Mouse (Mus musculus): ENCODE measurements around the gene Fxyd3.

Fxyd3 gene

DNA sequence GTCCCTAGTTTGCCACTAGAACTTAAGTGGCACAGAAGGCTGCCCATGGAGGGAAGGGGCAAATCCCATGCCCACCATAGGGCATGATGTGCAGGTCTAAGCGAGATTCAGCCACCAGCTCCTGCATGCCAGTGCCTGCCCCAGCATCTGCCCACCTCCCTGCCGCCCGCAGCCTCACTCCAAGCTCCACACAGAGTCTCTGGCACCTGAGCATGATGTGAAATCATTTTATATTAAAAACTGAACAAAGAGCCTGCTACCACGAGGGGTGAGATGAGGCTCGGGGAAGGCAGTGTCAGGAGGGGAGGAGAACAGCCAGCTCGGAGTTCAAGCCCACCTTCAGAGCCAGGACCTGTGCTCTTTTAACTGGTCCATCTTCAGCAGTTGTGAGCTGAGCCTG lies 6.2 kb downstream of the Fxyd3 start:
- DNase-seq (ENCODE audit: low spot score): no peak

DNA sequence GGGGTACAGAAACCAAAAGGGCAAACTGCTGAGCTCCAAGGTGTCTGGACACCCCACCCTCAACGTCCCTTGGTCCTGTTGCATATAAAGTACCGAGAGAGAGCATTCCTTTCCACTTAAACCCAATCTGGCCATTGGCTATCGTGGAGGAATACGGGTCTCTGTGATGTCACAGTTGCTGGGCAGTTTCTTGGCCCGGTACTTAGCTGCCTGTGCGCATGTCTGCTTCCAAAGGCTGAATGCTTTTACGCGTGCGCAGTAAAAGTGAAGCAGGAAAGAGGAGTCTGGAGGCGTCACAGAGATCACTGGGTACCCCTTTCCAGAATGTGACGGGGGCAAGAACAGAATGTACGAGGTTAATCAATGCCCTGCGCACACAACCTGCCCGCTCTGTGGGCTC lies 7.0 kb downstream of the Fxyd3 start:
- no peak for DNase-seq (ENCODE audit: low spot score)

DNA sequence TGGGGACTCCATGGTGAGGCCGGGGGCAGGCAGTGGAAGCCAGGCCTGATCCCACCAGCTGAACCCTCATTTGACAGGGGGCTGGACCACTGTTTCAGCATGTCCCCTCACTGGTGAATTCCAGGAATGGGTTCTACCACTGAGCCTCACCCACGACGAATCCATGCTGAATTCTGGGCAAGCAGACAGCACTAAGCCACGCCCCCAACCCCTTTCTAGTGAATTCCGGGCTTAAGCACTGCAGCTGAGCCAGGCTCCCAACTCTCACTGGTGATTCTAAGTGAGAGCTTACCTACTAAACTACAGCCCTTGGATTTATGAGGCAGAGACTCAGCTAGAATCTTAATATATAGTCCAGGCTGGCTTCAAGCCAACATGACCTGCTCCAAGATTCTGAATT lies 8.7 kb downstream of the Fxyd3 start:
- peak; percentile 75 for DNase-seq (ENCODE audit: low spot score)

DNA sequence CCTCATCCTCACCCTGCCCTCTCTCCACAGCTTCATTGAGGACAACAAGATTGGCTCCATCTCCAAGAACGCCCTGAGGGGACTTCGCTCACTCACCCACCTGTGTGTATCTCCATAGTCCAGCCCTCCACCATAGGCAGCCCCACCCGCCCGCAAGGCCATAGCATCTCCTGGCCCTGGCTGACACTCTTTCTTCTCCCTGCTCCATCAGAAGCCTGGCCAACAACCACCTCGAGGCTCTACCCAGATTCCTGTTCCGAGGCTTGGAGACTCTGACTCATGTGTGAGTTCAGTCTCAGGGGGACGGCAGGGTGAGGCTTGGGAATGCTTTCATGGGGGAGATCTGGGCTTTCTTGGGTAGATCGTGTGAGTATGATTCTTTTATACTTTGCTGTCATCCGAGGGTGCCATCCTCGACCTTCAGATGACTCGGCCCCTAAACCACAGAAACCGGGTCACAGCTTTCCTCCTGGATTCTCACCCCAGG lies 13.4 kb downstream of the Fxyd3 start:
- no peak for DNase-seq (ENCODE audit: low spot score)

DNA sequence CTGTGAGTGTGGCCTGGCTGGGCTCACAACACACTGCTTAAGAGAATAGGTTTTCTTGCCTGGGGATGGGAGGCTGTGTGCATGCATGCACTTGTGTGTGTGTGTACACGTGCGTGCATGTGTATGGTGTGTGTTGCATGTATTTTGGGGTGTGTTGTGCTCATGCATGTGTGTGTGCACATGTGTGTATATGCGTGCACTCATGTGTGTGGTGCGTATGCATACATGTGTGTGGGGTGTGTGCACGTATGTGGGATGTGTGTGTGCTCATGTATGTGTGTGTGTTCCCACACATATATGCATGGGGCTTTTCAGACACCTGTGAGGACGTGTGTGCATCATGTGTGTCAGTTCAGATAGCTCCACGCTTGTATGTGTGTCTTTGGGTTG lies 15.9 kb downstream of the Fxyd3 start:
- no peak for DNase-seq (ENCODE audit: low spot score)

DNA sequence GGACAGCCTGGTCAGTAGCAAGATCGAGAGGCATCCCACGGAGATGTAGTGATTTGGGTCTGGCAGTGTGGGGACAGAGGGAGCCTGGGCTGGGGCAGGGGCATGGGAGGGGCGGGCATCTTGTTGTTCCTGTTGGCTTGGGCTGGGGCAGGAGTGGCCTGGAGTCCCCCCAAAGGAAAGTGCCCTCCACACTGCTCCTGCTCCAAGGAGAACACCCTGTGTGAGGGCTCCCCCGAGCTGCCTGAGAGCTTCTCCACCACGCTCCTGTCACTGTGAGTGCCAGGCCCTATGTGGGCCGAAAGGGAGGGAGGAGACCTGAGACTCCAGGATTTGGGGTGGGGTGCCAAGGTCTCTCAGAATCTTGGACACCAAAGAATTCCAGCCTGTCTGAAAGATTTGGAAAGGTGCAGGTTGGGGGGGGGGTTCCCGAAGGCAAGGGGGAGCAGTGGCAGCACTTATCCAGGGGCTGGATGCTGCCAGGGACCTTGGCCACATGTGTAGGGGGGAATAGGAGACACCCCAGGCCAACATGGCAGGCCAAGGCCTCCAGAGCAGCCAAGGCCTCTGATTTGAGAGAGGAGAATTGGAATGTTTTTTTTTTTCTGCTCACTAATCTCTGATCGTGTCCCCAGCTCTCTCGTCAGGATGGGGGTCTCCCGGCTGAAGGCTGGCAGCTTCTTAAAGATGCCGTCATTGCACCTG lies 16.4 kb downstream of the Fxyd3 start:
- DNase-seq (ENCODE audit: low spot score): peak; percentile 53

DNA sequence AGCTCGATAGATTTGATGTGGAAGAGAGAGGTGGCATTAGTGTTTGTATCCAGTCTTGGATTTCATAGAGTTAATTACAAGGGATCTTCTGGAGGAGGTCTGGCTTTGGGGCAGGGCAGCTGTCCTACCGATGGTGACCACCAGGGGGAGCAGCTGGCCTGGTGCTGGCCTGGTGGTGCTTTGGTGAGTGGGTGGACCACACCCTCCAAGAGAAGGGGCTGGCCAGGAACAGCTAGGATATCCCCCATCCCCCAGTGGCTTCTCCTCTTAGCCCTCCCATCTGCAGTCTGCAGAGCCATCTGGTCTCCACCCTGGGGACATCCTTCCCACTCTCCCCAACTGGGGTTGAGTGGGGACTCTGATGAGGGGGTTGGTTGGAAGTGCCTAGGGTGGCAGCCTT lies 17.4 kb downstream of the Fxyd3 start, which contains the start of gene Lgi4:
Lgi4 (plus strand) TSS at position 235 of the 400 bp plus-strand sequence.
- DNase-seq (ENCODE audit: low spot score): peak; percentile 95

DNA sequence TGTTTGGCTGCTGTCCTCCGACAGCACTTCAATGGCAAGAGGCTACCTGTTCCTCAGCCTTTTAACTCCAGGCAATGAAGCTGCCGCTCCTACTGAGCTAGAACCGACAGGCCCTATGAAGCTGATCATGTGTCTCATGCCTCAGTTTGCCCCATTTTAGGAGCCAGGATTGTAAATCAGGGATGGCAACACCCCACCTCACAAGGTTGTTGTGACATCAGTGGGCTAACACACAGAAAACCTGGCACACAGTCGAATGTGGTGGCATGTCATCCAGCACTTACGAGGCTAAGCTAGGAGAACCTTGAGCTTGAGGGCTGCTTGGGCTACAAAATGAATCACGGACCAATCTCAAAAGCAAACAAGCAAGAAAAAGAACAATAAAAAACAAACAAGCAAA lies 18.3 kb downstream of the Fxyd3 start:
- no peak for DNase-seq (ENCODE audit: low spot score)

DNA sequence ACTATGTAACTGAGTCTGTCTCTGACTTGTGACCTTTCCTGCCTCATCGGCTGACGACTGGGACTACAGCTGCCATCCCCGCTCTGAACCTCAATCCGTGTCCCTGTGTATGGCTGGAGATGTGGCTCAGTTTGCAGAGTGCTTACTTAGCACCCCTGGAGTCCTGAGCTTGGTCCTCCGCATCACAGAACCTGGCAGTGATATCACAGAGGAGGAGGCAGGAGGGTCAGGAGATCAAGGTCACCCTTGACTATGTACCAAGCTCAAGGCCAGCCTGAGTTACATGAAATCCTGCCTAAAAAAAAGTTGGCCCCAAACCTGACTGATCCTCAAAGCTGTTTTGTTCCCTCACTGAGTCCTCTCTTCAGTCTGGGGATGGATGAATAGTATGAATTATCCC lies 18.8 kb downstream of the Fxyd3 start:
- DNase-seq (ENCODE audit: low spot score): no peak

DNA sequence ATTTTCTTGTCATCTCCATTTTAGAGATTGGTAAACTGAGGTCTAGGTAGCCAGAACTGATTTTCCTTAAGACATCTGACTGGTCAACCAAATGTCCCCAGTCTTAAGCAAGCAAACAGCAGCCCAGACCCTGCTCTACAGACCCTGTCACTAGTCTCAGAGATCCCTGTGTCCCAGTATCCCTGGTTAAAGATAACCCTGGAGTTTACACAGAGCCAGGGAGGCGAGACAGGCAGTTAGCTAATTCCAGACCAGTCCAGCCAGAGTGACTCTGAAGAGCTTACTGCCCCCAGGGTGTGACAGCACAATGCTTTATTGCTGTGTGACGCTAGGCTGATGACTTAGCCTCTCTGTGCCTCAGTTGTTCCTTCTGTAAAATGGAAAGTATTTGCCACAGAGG lies 19.4 kb downstream of the Fxyd3 start, which contains the start of gene Fxyd1:
Fxyd1 (minus strand) TSS at position 129 of the 400 bp plus-strand sequence.
- DNase-seq (ENCODE audit: low spot score): no peak

DNA sequence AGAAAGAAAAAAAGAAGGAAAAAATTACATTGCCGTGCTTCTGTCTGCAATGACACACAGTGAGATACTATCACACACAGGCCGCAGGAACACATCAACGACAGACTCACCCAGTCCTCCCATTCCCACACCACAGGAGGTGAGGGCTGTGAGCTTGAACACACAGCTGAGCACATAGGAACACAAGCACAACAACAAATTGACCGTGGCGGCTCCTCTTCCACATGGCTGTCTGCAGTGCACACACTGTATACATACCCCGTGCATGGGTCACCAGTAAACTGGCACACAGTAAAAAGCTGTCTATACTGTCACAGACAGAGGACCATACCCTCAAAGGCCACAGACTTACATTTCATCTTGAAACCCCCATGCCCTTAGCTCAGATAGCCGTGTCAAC lies 20.1 kb downstream of the Fxyd3 start:
- no peak for DNase-seq (ENCODE audit: low spot score)

DNA sequence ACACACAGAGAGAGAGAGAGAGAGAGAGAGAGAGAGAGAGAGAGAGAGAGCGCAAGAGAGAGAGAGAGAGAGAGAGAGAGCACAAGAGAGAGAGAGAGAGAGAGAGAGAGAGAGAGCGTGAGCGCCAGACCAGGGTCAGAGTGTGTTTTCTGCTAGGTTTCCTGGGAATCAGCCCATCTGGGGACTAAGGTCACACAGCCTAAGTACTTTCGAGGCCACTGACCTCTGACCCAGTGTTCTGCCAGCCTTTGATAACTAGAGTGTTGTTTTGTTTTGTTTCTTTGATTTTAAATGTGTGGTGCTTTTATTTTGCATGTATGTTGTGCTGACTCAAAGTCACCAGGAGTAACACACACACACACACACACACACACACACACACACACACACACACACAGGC lies 20.6 kb downstream of the Fxyd3 start:
- peak; percentile 68 for DNase-seq (ENCODE audit: low spot score)

DNA sequence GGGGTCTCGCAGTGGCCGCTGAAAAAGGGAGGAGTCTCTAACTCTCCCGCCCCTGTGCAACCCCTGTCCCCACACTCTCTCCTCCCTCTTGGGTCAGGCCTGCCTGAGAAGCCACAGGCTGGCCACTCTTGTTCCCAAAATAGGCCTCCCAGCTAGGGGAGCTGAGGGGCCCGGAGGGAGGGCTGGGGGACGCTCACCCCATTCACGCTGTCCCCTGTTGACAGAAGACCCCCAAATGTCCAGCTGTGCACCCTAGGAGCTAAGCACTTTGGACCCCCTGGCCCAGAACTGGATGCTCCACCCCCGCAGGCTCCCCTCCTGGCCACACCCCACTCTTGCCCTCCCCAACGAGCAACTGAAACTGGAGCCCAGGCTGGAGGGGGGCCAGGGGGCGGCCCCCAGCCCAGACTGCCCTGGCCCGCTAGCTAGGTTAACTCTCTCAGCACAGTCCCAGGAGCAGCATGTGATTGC lies 21.1 kb downstream of the Fxyd3 start:
- DNase-seq (ENCODE audit: low spot score): peak; percentile 90

DNA sequence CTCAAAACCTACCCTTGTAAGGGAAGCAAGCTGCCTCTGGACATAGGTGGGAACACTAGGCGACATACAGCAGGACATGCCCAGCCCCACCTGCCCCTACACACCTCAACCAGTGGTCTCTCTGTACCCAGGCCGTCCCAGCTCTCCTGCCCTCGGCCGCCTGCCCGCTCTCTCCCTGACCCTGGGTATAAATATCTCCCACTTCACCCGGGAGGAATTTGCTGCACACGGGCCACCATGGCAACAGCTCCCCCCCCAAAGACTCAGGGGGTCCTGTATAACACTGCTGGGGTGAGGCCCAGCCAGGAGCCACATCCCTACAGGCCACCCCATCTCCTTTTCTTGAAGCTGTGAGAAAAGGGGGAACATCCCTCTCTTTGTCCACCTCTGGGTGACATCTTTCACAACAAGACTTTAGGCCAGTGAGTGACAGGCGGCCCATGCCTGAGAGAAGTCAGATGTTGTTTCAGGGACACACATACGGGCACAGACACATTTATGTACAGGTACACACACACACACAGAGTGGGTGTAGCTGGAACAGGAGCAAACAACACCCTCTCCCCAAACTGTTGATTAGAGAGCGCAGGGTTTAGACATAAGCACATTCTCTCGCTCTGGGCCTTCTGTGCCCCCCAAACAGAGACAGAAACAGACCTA lies 21.7 kb downstream of the Fxyd3 start:
- DNase-seq (ENCODE audit: low spot score): peak; percentile 59

DNA sequence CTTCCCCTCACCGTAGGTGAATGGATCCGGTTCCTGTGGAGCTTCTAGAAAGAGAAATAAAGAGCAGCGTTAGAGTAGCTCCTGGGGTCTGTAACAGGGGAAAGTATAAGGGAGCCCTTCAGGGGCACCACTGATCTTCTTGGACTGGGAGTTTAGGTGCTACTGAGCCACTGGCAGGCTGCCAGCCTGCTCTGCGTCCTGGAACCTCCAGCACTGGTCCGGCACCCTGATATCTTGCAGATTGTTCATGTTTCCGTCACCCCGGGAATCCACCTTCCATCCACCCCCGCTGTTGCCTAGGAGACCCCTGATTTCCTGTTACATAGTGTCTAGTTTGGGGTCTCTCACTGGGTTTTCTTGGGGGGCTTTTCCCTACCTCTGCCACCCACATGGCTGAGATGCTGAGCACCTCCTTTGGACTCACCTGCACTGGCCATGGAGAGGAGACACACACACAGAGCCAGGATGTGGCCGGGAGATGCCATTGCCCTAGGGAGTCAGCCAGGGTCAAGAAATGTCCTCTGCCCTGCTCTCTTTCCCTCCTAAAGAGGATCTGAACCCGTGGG lies 22.5 kb downstream of the Fxyd3 start:
- DNase-seq (ENCODE audit: low spot score): peak; percentile 65

DNA sequence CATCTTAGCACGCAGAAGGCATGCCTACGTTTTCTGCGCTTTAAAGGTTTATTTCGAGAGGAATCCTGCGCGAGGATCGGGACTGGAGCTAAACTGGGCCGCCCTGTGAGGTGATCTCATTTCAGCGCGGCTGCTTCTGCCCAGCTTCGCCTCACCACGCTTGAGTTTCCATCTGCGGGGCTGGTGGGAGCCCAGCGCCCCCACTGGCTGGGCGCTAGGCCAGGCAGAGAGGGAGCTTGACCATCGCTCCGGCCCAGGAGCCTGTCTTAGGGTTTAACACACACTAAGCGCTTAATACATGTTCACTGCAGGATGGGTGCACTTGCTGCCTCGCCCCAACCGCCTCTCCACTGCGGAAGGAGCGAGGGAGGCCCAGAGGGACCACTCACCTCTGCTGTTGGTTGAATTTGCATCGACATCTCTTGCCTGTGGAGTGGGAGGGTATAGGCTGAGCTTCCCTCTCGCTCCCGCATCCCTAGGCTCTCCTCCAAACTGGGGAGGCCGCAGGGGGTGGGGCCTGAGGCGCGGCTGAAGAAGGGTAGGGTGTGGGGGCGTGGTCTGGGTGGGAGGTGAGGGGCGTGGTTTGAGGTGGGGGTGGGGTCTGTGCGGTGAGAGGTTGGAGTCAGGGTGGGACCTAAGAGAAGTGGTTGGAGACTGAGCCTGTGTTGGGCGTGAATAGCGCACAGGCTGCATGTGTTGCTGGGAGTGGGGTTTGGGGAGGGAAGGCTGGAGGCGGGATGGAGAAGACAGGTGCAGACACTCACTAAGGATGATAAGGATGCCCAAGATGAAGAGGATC lies 23.7 kb downstream of the Fxyd3 start:
- DNase-seq (ENCODE audit: low spot score): peak; percentile 84

DNA sequence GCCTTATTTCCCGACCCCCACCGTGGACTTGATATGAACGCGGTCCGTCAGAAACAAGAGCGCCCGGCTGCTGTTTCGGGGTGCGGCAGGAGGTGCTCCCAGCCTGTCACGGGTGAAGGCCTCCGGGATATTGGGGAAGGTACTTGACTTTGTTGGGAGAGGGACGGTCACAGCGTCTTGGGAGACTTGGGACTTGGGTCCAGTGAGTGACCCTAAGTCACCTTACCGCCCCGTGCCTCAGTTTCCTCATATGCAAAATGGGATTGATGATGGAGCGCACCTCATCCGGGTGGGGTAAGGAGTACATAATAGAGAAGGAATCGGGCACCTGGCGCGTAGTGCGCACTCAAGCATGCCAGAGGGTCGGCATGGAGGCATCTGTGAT lies 24.3 kb downstream of the Fxyd3 start:
- DNase-seq (ENCODE audit: low spot score): no peak

DNA sequence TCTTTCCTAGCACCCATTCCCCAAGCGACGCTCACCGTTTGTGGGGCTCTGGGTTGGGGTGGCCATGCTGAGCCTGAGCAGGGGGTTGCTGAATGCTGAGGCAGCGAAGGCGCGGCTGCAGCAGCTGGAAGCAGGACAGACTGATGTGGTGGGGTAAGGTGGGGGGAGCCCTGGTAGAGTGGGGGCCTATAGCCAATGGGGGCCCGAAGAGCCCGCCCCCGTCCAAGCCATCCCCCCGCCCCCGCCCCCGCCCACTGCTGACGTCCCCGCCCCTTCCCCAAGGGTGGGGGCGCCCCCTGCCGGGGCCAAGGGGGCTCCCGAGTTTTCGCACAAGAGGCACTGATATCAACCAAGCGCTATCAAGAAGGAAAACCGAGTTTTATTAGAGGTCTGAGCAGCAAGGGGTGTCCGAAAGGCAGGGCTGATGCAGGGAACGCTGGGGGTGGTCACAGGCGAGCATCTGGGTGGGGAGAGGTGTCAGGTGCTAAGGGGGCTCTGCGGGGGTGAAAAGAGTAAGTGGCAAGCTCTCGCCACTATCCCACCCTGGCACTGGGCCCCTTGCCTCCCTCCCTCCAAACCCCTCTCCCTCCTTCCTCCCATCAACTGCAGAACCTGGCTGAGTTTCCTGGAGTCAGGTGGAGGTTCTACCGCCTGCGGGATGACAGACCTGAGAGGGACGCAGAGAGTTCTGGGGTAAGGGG lies 25.0 kb downstream of the Fxyd3 start, which contains the start of gene Fxyd7:
Fxyd7 (minus strand) TSS at position 147 of the 701 bp plus-strand sequence.
- DNase-seq (ENCODE audit: low spot score): no peak

DNA sequence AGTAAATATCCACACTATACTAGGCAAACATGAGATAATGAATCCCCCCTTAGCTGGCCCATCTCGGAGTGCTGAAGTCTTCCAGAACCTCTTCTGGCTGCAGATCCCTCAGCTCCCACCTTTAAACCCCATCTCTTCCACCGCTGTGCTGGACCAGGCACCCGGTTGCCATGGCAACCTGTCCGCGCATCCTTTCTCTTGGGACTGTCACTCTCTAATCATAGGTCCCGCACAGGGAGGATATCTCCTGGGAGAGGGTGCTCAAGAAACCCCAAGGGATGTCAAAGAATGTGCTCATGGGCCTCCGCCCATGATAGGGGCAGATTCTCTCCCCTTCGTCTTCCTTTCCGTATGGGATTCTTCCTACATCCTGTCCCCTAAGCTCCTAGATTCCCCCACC lies 25.6 kb downstream of the Fxyd3 start:
- no peak for DNase-seq (ENCODE audit: low spot score)

DNA sequence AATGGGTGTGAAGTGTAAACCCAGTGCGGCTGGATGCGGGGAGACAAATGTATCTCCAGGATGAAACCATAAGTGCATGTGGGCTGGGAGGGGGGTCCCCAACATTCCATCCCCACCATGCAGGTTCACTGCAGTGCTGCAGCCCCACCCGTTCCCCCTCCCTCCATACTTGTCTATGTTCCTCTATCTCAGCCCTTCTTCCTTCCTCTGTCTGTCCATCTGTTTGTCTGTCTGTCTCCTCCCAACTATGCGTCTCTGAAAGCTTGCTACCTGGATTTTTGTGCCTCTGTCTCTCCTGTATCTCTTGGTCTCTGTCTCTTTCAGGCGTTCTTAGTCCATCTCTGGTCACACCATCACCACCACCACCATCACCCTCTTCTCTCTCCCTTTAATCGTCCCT lies 26.0 kb downstream of the Fxyd3 start:
- no peak for DNase-seq (ENCODE audit: low spot score)

DNA sequence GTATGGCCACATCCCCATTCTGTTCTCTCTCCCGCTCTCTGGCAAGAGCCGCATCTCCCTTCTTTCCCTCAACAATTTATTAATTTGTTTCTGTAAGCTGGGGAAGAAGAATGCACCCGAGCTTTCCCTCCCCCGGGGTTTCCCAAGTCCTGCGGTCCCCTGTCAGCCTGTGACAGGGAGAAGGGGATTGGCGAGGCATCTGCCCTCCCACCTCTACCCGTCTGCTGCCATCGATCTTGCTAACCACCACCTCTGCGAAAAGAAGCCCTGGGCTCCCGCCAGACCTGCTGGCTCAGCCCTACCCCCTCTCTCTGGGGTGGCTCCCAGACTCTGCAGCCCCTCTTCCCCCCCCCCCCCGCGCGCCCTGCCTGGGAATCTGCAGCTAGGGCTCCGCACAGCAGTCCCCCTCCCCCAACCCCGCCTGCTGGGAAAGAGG lies 26.6 kb downstream of the Fxyd3 start:
- DNase-seq (ENCODE audit: low spot score): no peak

Data from testis, postnatal 10 days (tissue).